Comparison of ENCODE assay signal across 8 mouse cellular contexts in genomic region chr11:35838345-35839338, GRCm38 (mm10). TPM values are rescaled to one million over a fixed set of nuclear protein-coding genes. Genes with fewer than 3 reads are reported as not detected.
A peak's percentile ranks its signal among the peaks of the same experiment; 100 is the strongest.
DNase-seq lines count a peak whose midpoint lies in the region; ATAC-seq lines count a peak whose summit lies in the region.

No protein-coding gene starts in this region.

- peak; percentile 85 for DNase-seq in adipocyte (ENCODE audit: low spot score)
- peak; percentile 97 for DNase-seq in embryo, embryonic 10 days (ENCODE audit: low spot score)
- peak; percentile 93 for DNase-seq in gastrocnemius, postnatal 14 days
- DNase-seq in left cerebral cortex, adult 9 months (ENCODE audit: low spot score in 2 of 2) = peak; percentile 54 to 78
- peak; percentile 65 to 75 for DNase-seq in right cerebral cortex, adult 2 months (ENCODE audit: low spot score in 2 of 2)
- peak; percentile 47 for DNase-seq in urinary bladder, postnatal 10 days (ENCODE audit: low spot score)

- intact Hi-C loops in gastrocnemius, postnatal 14 days (cut with DNase I; ENCODE audit: low total_unique reads) = no loop called here

- peak; percentile 30 for ATAC-seq in inflammation-experienced regulatory T-cells, adult 6 months

- H3K4me3 ChIP-seq in megakaryocyte, embryonic 14.5 days (replicated peaks) = peak overlapping the region; percentile 91

- peaks cover 5% of the 10 kb centered on the region for H3K27me3 ChIP-seq in megakaryocyte, embryonic 14.5 days (replicated peaks)

- no peaks in the 10 kb centered on the region for H3K9me3 ChIP-seq in megakaryocyte, embryonic 14.5 days

- H3K4me1 ChIP-seq in megakaryocyte, embryonic 14.5 days = peaks cover 39% of the 10 kb centered on the region

- H3K36me3 ChIP-seq in megakaryocyte, embryonic 14.5 days (replicated peaks; ENCODE audit: low read length) = no peaks in the 10 kb centered on the region

RNA-seq across cellular contexts. Expression of gene Rars, which starts 4.3 kb away (rescaled TPM):
- total RNA-seq in gastrocnemius, postnatal 14 days (2021) = 10 to 100 TPM; 47.8 to 56.6 TPM
- polyA plus RNA-seq in inflammation-experienced regulatory T-cells, adult 6 months (2017; shearing (Covaris generic)) = 10 to 100 TPM; 66.5 to 81.2 (median 71.4) TPM
- 5.3 TPM in 1 of 2 replicates, not detected in the other for polyA plus RNA-seq in megakaryocyte, embryonic 14.5 days (2012; ENCODE audit: insufficient read depth, low replicate concordance)

RNA-seq across cellular contexts. Expression of gene Fbll1, which starts 40.0 kb away (rescaled TPM):
- total RNA-seq in gastrocnemius, postnatal 14 days (2021) = not detected
- polyA plus RNA-seq in inflammation-experienced regulatory T-cells, adult 6 months (2017; shearing (Covaris generic)) = not detected
- polyA plus RNA-seq in megakaryocyte, embryonic 14.5 days (2012; ENCODE audit: insufficient read depth, low replicate concordance) = not detected in 2 replicates

Comparison
In these comparisons a context has a peak if more than half of its experiments do, and no peak if none do; other contexts are left out.
1. Peak in every context shown above with its lines: DNase-seq, ATAC-seq and H3K4me3 ChIP-seq.
2. DNase-seq: peak in every context shown above with its lines; median percentile 97 in embryo, embryonic 10 days; 93 in gastrocnemius, postnatal 14 days; 85 in adipocyte; 70 in right cerebral cortex, adult 2 months; 66 in left cerebral cortex, adult 9 months; 47 in urinary bladder, postnatal 10 days.
3. RNA of gene Rars, which starts 4.3 kb away (polyA plus RNA-seq): 66.5 to 81.2 TPM in inflammation-experienced regulatory T-cells, adult 6 months; 5.3 TPM in megakaryocyte, embryonic 14.5 days; every median in the first group is over 10 times any median in the second.